Mouse (Mus musculus) embryo, embryonic 11.5 days (tissue): ENCODE results near the gene Tsfm.

ENCODE experiments used
- DNase-seq: peaks from one replicate; pipeline ENCODE4 v3.0.0-alpha.2; 2012; ENCODE audit warnings: low read depth, low spot score

Tsfm gene

GRCm38 (mm10) chr10:126987183-126988118, 43.2 kb downstream of the Tsfm start:
- no peak for DNase-seq

- no peak for DNase-seq
These were observed 44.1 kb downstream of the Tsfm start for GRCm38 (mm10) chr10:126986541-126986961.

- DNase-seq, result no peak
These were observed 45.1 kb downstream of the Tsfm start for GRCm38 (mm10) chr10:126985579-126985978.

- DNase-seq, result no peak
These were observed 45.5 kb downstream of the Tsfm start for GRCm38 (mm10) chr10:126985127-126985526.

GRCm38 (mm10) chr10:126984189-126985004, 46.2 kb downstream of the Tsfm start:
- DNase-seq, result no peak

GRCm38 (mm10) chr10:126983193-126983725, 47.4 kb downstream of the Tsfm start:
- no peak for DNase-seq

- DNase-seq, result no peak
These were observed 48.9 kb downstream of the Tsfm start for GRCm38 (mm10) chr10:126981746-126982145.

GRCm38 (mm10) chr10:126980933-126981530, 49.6 kb downstream of the Tsfm start:
- no peak for DNase-seq

GRCm38 (mm10) chr10:126980221-126980932, 50.3 kb downstream of the Tsfm start:
- DNase-seq, result no peak

GRCm38 (mm10) chr10:126979636-126980151, 50.9 kb downstream of the Tsfm start:
- no peak for DNase-seq

- DNase-seq, result no peak
These were observed 51.5 kb downstream of the Tsfm start for GRCm38 (mm10) chr10:126979121-126979635.

GRCm38 (mm10) chr10:126978277-126978994, 52.2 kb downstream of the Tsfm start, which contains the start of gene Ctdsp2:
TSS of gene Ctdsp2 (plus strand) at chr10:126978717.
- DNase-seq, result peak; percentile 99

- no peak for DNase-seq
These were observed 53.6 kb downstream of the Tsfm start for GRCm38 (mm10) chr10:126977076-126977475.

GRCm38 (mm10) chr10:126975706-126976105, 54.9 kb downstream of the Tsfm start:
- DNase-seq, result no peak

- DNase-seq, result no peak
These were observed 57.7 kb downstream of the Tsfm start for GRCm38 (mm10) chr10:126972988-126973387.

GRCm38 (mm10) chr10:126972051-126972725, 58.5 kb downstream of the Tsfm start:
- peak; percentile 66 for DNase-seq

- no peak for DNase-seq
These were observed 59.1 kb downstream of the Tsfm start for GRCm38 (mm10) chr10:126971363-126972050.

- no peak for DNase-seq
These were observed 66.8 kb downstream of the Tsfm start for GRCm38 (mm10) chr10:126963821-126964220.

GRCm38 (mm10) chr10:126962966-126963330, 67.7 kb downstream of the Tsfm start:
- DNase-seq, result no peak
